Mouse (Mus musculus) testis, postnatal 14 days (tissue): ENCODE measurements around the gene Cd44.

Experiments used
- DNase-seq: peaks from one replicate; pipeline ENCODE4 v3.0.0; 2021; ENCODE audit warnings: low spot score

Gene Cd44

GRCm38 (mm10) chr2:102913833-102914545 is 12.5 kb upstream of the Cd44 start:
- no peak for DNase-seq

- DNase-seq = no peak
Measured at GRCm38 (mm10) chr2:102912951-102913350, 11.5 kb upstream of the Cd44 start.

GRCm38 (mm10) chr2:102912469-102912868 is 11.0 kb upstream of the Cd44 start:
- DNase-seq = no peak

- DNase-seq = no peak
Measured at GRCm38 (mm10) chr2:102909403-102909802, 7.9 kb upstream of the Cd44 start.

GRCm38 (mm10) chr2:102905604-102906003 is 4.1 kb upstream of the Cd44 start:
- DNase-seq = no peak

GRCm38 (mm10) chr2:102901828-102902223 is 361 bp upstream of the Cd44 start:
- no peak for DNase-seq

GRCm38 (mm10) chr2:102900230-102900721 is 1.2 kb downstream of the Cd44 start:
- DNase-seq = no peak

- no peak for DNase-seq
Measured at GRCm38 (mm10) chr2:102899238-102899637, 2.2 kb downstream of the Cd44 start.

GRCm38 (mm10) chr2:102898585-102898984 is 2.9 kb downstream of the Cd44 start:
- DNase-seq = no peak

- DNase-seq = no peak
Measured at GRCm38 (mm10) chr2:102896154-102896553, 5.3 kb downstream of the Cd44 start.

- DNase-seq = no peak
Measured at GRCm38 (mm10) chr2:102895197-102895596, 6.3 kb downstream of the Cd44 start.

- DNase-seq = no peak
Measured at GRCm38 (mm10) chr2:102894785-102895184, 6.7 kb downstream of the Cd44 start.

- DNase-seq = no peak
Measured at GRCm38 (mm10) chr2:102888688-102889225, 12.7 kb downstream of the Cd44 start.

GRCm38 (mm10) chr2:102887137-102887536 is 14.3 kb downstream of the Cd44 start:
- no peak for DNase-seq

- no peak for DNase-seq
Measured at GRCm38 (mm10) chr2:102886306-102886935, 15.0 kb downstream of the Cd44 start.

GRCm38 (mm10) chr2:102882597-102883272 is 18.7 kb downstream of the Cd44 start:
- no peak for DNase-seq

- DNase-seq = no peak
Measured at GRCm38 (mm10) chr2:102882004-102882588, 19.4 kb downstream of the Cd44 start.

- no peak for DNase-seq
Measured at GRCm38 (mm10) chr2:102878513-102878912, 23.0 kb downstream of the Cd44 start.

GRCm38 (mm10) chr2:102877463-102877862 is 24.0 kb downstream of the Cd44 start:
- no peak for DNase-seq

- no peak for DNase-seq
Measured at GRCm38 (mm10) chr2:102876141-102876540, 25.3 kb downstream of the Cd44 start.

- no peak for DNase-seq
Measured at GRCm38 (mm10) chr2:102873848-102874247, 27.6 kb downstream of the Cd44 start.

GRCm38 (mm10) chr2:102873194-102873593 is 28.3 kb downstream of the Cd44 start:
- no peak for DNase-seq
